Mouse (Mus musculus) frontal cortex, postnatal 36 days (tissue): ENCODE data around the gene Zfp989.
"Not testable (repeated sequence)": the region's sequence is repeated elsewhere in the genome, so short reads cannot be mapped to it uniquely, and the experiment has no call there.

ENCODE experiments used
- DNase-seq, 2 experiments: peaks; one replicate each; pipeline ENCODE4 v3.0.0; 2022; ENCODE audit warnings: low spot score in 2 of 2

The Zfp989 gene

DNA sequence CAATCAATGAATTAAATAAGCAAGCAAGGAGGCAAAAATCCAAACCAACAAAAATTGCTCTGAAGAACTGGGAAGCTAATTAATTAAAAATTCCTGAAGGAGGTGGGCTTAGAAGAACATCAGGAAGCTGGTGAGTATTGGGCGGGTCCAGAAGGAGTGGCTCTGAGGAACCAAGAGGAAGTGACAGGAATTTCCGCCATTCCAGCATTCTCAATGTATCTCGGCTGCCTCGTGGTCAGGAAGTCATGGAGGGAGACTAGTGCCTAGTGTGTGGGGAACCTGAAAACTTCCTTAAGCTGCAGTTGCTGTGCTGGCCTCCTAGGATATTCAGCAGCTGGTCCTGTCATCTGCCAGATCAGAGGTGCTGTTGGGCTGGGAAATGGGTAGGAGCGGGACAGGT is at the start of gene Zfp989:
Gene Zfp989, plus strand, starts transcription at position 220 of the 400 bp plus-strand sequence.
- DNase-seq, result not testable (repeated sequence)

DNA sequence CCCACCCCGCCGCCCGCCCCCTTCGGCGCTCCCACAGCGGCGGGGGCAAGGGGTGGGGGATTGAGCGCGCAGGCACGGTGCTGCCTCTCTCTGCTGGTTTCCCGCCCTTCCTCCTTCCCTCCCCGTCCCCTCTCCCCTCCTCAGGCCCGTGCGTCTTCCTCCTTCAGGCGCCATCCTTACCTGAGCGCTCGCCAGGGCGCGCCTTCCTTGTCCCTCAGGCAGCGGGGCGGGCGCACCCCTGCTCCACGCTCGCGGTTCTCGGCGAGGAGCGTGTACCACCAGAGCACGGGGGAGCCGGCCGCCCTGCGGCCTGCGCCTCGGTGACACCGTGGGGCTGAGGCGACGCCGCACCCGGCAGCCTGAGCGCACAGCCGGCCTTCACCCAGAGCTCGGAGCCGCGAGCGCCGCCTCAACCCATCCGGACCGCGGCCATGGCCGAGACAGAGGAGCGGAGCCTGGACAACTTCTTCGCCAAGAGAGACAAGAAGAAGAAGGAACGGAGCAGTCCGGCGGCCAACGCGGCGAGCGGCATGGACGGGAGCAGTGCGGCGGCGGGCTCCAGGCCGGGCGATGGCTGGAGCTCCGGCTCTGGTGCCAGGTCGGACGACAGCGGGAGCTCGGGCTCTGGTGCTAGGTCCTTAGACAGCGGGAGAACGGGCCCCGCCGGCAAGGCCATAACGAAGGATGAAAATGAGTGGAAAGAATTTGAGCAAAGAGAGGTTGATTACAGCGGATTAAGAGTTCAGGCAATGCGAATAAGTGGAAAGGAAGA is 39.3 kb upstream of the Zfp989 start:
- no peak for DNase-seq

DNA sequence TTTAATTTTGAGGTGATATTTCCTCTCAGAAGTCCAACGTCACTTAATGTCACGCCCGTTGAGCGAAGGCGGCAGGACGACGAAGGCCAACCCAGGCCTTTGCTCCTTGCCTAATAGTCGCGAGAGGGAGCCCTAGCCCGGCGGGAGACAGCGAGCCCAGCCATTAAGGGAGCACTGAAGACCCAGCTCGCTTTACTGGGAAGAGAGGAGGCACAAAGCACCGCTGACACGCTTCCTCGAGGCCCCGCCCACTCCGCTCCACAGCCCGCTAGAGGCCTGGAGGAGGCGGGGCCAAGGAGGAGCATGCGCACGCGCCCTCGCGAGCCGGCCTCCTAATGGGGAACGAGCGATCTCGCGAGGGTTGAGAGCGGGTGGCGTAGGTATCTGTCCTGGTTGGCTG is 30.1 kb upstream of the Zfp989 start:
- DNase-seq, result not testable (repeated sequence)

DNA sequence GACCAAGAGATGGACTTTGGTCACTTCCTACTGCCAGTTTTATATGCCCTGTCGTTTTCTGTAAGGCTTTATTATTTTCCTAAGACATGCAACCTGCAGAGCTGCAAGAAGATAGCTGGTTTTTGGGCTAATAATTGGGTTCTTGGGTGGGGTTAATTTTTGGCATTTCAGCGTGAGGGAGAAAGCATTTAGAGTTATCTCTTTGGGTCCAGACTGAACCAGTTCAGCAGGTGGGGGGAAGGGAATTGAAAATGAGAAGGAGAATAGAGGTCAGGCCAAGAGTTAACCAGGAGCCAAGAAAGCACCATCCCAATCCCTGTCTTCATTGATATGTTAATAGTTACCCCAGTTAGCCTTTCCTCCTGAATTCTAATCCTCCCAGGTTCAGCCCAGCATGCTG is 4.8 kb downstream of the Zfp989 start:
- not testable (repeated sequence) for DNase-seq

DNA sequence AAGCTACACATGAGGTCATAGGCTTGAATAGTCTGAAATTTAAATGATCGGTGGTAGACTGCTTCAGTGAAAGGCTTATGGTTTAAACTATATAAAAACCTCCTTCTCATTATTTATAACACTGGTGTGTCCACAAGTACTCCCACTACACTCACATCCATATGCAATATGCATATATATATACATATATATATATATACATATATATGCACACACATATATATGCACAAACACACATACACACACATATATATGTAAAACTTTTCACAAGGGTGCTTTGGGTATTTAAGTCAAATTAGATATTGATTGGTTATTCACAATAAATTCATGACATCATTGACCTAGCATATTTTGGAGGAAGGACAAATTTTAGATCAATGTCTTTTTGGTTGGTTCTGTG is 46.6 kb downstream of the Zfp989 start:
- DNase-seq, result not testable (repeated sequence)

DNA sequence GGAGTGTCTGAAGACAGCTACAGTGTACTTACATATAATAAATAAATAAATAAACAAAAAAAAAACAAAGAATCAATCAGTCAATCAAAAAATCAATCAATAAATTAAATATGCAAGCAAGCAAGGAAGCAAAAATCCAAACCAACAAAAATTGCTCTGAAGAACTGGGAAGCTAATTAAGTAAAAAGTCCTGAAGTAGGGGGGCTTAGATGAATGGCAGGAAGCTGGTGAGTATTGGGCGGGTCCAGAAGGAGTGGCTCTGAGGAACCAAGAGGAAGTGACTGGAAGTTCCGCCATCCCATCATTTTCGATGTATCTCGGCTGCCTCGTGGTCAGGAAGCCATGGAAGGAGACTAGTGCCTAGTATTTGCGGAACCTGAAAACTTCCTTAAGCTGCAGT is 49.8 kb downstream of the Zfp989 start, which contains the start of gene Rex2:
Gene Rex2, plus strand, starts transcription at position 301 of the 400 bp plus-strand sequence.
- not testable (repeated sequence) for DNase-seq

DNA sequence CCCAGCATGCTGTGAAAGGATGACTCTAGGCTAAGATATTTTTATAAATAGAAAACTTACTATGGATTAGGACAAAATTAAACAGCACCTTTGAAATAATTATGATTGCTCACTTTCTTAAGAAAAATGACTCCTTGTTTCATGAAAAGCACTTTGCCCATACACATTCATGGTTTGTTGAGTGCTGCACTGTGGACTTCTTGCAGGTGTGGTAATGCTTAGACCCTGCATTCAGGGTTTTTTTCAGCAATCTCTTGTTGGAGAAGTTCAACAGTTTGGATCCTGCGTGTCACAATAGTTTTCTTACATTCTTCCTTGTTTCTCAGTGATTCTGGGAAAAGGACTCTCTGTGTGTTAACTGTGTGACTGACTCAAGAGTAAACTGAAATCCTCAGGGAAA is 54.6 kb downstream of the Zfp989 start:
- DNase-seq, result not testable (repeated sequence)

DNA sequence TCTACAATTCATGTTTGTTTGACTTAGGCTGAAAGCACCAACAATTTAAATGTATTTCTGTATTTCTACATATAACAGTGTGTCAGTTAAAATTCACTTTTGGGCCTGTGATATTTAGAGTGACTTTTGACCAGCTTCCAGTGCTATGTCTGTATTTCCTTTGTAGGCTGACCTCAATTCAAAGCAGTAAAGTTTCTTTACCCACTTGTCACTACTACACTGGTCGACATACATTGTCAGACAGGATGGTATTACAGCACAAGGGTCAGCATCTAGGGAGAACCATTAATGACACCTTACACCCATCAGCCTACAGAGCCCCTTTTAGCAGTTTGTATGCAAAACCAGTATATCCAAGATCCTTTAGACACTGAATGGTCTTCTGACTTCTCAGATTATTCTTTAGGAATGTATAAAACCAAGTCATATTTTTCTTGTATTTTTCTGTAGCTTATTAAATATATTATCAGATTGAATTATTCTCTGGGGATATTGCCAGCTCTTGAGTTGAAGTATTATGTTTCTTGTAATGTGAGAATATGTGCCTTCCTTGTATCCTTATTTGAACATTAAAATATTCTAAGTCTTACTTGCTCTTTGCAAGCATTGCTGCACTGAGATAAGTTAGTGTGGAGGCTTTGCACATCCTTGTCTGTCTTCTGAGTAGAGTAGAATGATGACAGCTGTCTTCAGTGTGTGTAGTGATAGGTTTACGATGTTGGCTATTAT is 59.7 kb downstream of the Zfp989 start:
- not testable (repeated sequence) for DNase-seq
